Mouse (Mus musculus): Measurements from ENCODE around the gene Mlf2.

- no peak for TF ChIP-seq CTCF (conservative IDR thresholded peaks at IDR 0.05; ENCODE audit: low read length)
- TF ChIP-seq NANOG (IDR thresholded peaks at IDR 0.05; ENCODE audit: borderline replicate concordance, low read length) = no peak
- no peak for TF ChIP-seq POU5F1 (IDR thresholded peaks at IDR 0.05; ENCODE audit: borderline replicate concordance, low read length)
Measured at GRCm38 (mm10) chr6:124958127-124958526, 26.9 kb downstream of the Mlf2 start.

All from E14TG2a.4 (cell line).